ENCODE assay signal across 9 mouse cellular contexts in genomic region chr4:26347239-26347638, GRCm38 (mm10). TPM values are rescaled to one million over a fixed set of nuclear protein-coding genes. Genes with fewer than 3 reads are reported as not detected.
DNase-seq lines count a peak whose midpoint lies in the region; ATAC-seq and TF ChIP-seq lines count a peak whose summit lies in the region.
"Had no signal": no experiment of that assay in that cellular context is flagged by ENCODE, and none has a peak within 500 bp of the region (broad histone marks: within the 10 kb centered on the region; RNA-seq: fewer than 3 reads in every experiment).

No protein-coding gene starts in this region.

- no peak for DNase-seq in heart, postnatal 25 days (ENCODE audit: low spot score)
- DNase-seq in stomach, postnatal 0 days (ENCODE audit: low spot score), result no peak
- peak; percentile 15 for DNase-seq in embryo, embryonic 10.5 days (ENCODE audit: low spot score)
- no peak for DNase-seq in cerebellum, adult 9-10 months
- no peak for DNase-seq in layer of hippocampus, adult 8-10 months (ENCODE audit: low spot score in 2 of 2)

- no peak overlapping the region for H3K27ac ChIP-seq in heart, embryonic 14.5 days (replicated peaks in 1 of 2; ENCODE audit: control insufficient read depth in 1 of 2, insufficient read depth in 1 of 2, low read depth in 2 of 2, low read length in 2 of 2)
- H3K27ac ChIP-seq in stomach, embryonic 14.5 days (ENCODE audit: low read length), result no peak overlapping the region
- no peak overlapping the region for H3K27ac ChIP-seq in stomach, postnatal 0 days (replicated peaks)

- H3K27me3 ChIP-seq in heart, embryonic 14.5 days (ENCODE audit: control insufficient read depth, insufficient read depth, low read length), result no peaks in the 10 kb centered on the region
- H3K27me3 ChIP-seq in stomach, embryonic 14.5 days (ENCODE audit: control insufficient read depth, insufficient read depth, low read length), result no peaks in the 10 kb centered on the region
- H3K27me3 ChIP-seq in stomach, postnatal 0 days (ENCODE audit: control insufficient read depth, insufficient read depth, low read length), result no peaks in the 10 kb centered on the region
- H3K27me3 ChIP-seq: embryonic facial prominence, embryonic 13.5 days; midbrain, embryonic 15.5 days had no signal

- H3K4me2 ChIP-seq in heart, embryonic 14.5 days (ENCODE audit: low read length), result peak overlapping the region; percentile 62; the same call in 1 of the 2 replicates
- no peak overlapping the region for H3K4me2 ChIP-seq in stomach, embryonic 14.5 days (replicated peaks; ENCODE audit: low read depth, low read length)
- no peak overlapping the region for H3K4me2 ChIP-seq in stomach, postnatal 0 days (replicated peaks; ENCODE audit: low read depth)

- no peak for TF ChIP-seq EP300 in stomach, postnatal 0 days (optimal IDR thresholded peaks at IDR 0.05)

- peaks cover 0 to 4% of the 10 kb centered on the region in 2 experiments; a peak in 1 of 4 replicates for H3K4me1 ChIP-seq in heart, embryonic 14.5 days (ENCODE audit: control insufficient read depth in 2 of 2, insufficient read depth in 2 of 2, low read length in 2 of 2)
- H3K4me1 ChIP-seq in stomach, embryonic 14.5 days (ENCODE audit: control insufficient read depth, insufficient read depth, low read length), result no peaks in the 10 kb centered on the region
- no peaks in the 10 kb centered on the region for H3K4me1 ChIP-seq in stomach, postnatal 0 days (replicated peaks; ENCODE audit: control insufficient read depth, insufficient read depth)

- no peaks in the 10 kb centered on the region for H3K36me3 ChIP-seq in heart, embryonic 14.5 days (ENCODE audit: control insufficient read depth, insufficient read depth, low read length)
- H3K36me3 ChIP-seq in stomach, embryonic 14.5 days (ENCODE audit: control insufficient read depth, insufficient read depth, low read length), result no peaks in the 10 kb centered on the region
- no peaks in the 10 kb centered on the region for H3K36me3 ChIP-seq in stomach, postnatal 0 days (ENCODE audit: control insufficient read depth, insufficient read depth, low read length)
- H3K36me3 ChIP-seq: embryonic facial prominence, embryonic 13.5 days; midbrain, embryonic 15.5 days had no signal

- 40% methylated on average over 2 of the region's 2 CpGs for WGBS in heart, embryonic 14.5 days
- WGBS in stomach, embryonic 14.5 days, result 43% methylated on average over 2 of the region's 2 CpGs
- WGBS in stomach, postnatal 0 days, result 37% methylated on average over 2 of the region's 2 CpGs

- H3K9ac ChIP-seq in heart, embryonic 14.5 days (ENCODE audit: low read length), result no peak overlapping the region
- no peak overlapping the region for H3K9ac ChIP-seq in stomach, embryonic 14.5 days (replicated peaks; ENCODE audit: low read depth, low read length)
- H3K9ac ChIP-seq in stomach, postnatal 0 days (ENCODE audit: low read length), result no peak overlapping the region

- no peak for TF ChIP-seq CTCF in stomach, postnatal 0 days (IDR thresholded peaks at IDR 0.05; ENCODE audit: low read depth)

- ATAC-seq in heart, embryonic 14.5 days (ENCODE audit: insufficient number of reproducible peaks, insufficient read depth, low FRiP score, low read depth), result no peak
- no peak for ATAC-seq in stomach, embryonic 14.5 days (ENCODE audit: insufficient number of reproducible peaks, insufficient read depth, low FRiP score, low read depth)
- no peak for ATAC-seq in stomach, postnatal 0 days (ENCODE audit: low FRiP score, low TSS enrichment)

- intact Hi-C loops in heart, postnatal 25 days (cut with DNase I), result no loop called here

- peak overlapping the region in 1 of 2 experiments; percentile 76; a peak in 1 of 4 replicates for H3K4me3 ChIP-seq in heart, embryonic 14.5 days (ENCODE audit: control insufficient read depth in 1 of 2, insufficient read depth in 1 of 2, low read depth in 1 of 2, low read length in 2 of 2)
- peak overlapping the region; percentile 76; the same call in 1 of the 2 replicates for H3K4me3 ChIP-seq in stomach, embryonic 14.5 days (ENCODE audit: low read depth, low read length)
- H3K4me3 ChIP-seq in stomach, postnatal 0 days (ENCODE audit: low read depth, low read length), result no peak overlapping the region

- no peaks in the 10 kb centered on the region for H3K9me3 ChIP-seq in heart, embryonic 14.5 days (ENCODE audit: control insufficient read depth, low read length)
- no peaks in the 10 kb centered on the region for H3K9me3 ChIP-seq in stomach, embryonic 14.5 days (ENCODE audit: control insufficient read depth, low read depth, low read length)
- no peaks in the 10 kb centered on the region for H3K9me3 ChIP-seq in stomach, postnatal 0 days (ENCODE audit: control insufficient read depth, low read length)
- H3K9me3 ChIP-seq: embryonic facial prominence, embryonic 13.5 days; midbrain, embryonic 15.5 days had no signal

RNA-seq across cellular contexts. Expression of gene Manea, which starts 0.5 kb away (rescaled TPM):
- polyA plus RNA-seq in heart, embryonic 14.5 days (2014; fragmentation: Nextera tagmentation; extraction: Ambion mirVana), result 16.3 and 18.3 TPM in 2 replicates
- 10 to 100 TPM; 14.9 to 18.0 TPM for total RNA-seq in heart, postnatal 25 days (2021)
- 14.3 and 15.3 TPM in 2 replicates for polyA plus RNA-seq in stomach, embryonic 14.5 days (2014; fragmentation: Nextera tagmentation; extraction: Ambion mirVana)
- 4.2 and 4.7 TPM in 2 replicates for polyA plus RNA-seq in stomach, postnatal 0 days (2015; fragmentation: Nextera tagmentation; extraction: Ambion mirVana)
- 10 to 100 TPM; 30.2 to 40.6 (median 33.7) TPM for total RNA-seq in layer of hippocampus, adult 8-10 months (2022)
